Mouse (Mus musculus): Measurements from ENCODE around the gene Popdc2. TPM values are rescaled to one million over a fixed set of nuclear protein-coding genes. Genes with fewer than 3 reads are reported as not detected.
A peak's percentile ranks its signal among the peaks of the same experiment; 100 is the strongest.

Gene Popdc2
- polyA plus RNA-seq, 1 experiment from 2014 or later: 1.0 TPM

- DNase-seq (ENCODE audit: low spot score): no peak
- peak overlapping the region; percentile 44; the same call in 1 of the 2 replicates for H3K9ac ChIP-seq (ENCODE audit: low read depth, low read length)
Measured at GRCm38 (mm10) chr16:38376841-38377249, 14.8 kb downstream of the Popdc2 start.

GRCm38 (mm10) chr16:38377546-38377945, 15.5 kb downstream of the Popdc2 start:
- no peak overlapping the region for H3K4me3 ChIP-seq (ENCODE audit: low read depth, low read length)
- DNase-seq (ENCODE audit: low spot score): no peak
- no peaks in the 10 kb centered on the region for H3K36me3 ChIP-seq (ENCODE audit: control insufficient read depth, insufficient read depth, low read length)
- 89% methylated on average over 6 of the region's 6 CpGs for WGBS
- H3K4me2 ChIP-seq (replicated peaks; ENCODE audit: low read depth, low read length): no peak overlapping the region
- H3K27me3 ChIP-seq (ENCODE audit: control insufficient read depth, insufficient read depth, low read length): no peaks in the 10 kb centered on the region
- no peaks in the 10 kb centered on the region for H3K9me3 ChIP-seq (ENCODE audit: control insufficient read depth, low read length)
- ATAC-seq (ENCODE audit: low FRiP score): no peak
- no peaks in the 10 kb centered on the region for H3K4me1 ChIP-seq (replicated peaks; ENCODE audit: control insufficient read depth, insufficient read depth, low read length)
- no peak overlapping the region for H3K27ac ChIP-seq (ENCODE audit: low read depth, low read length)
- H3K9ac ChIP-seq (ENCODE audit: low read depth, low read length): no peak overlapping the region

More at GRCm38 (mm10) chr16:38376841-38377249, 14.8 kb downstream of the Popdc2 start:
- Histone ChIP-seq H3K27ac (ENCODE audit: low read depth, low read length) (peak overlapping the region; percentile 47), H3K4me2 (replicated peaks; ENCODE audit: low read depth, low read length) (no peak overlapping the region; the same call in 1 of the 2 replicates), H3K4me3 (ENCODE audit: low read depth, low read length) (no peak overlapping the region), H3K36me3 (ENCODE audit: control insufficient read depth, insufficient read depth, low read length) (no peaks in the 10 kb centered on the region), H3K27me3 (ENCODE audit: control insufficient read depth, insufficient read depth, low read length) (no peaks in the 10 kb centered on the region), H3K4me1 (replicated peaks; ENCODE audit: control insufficient read depth, insufficient read depth, low read length) (no peaks in the 10 kb centered on the region), H3K9me3 (ENCODE audit: control insufficient read depth, low read length) (no peaks in the 10 kb centered on the region)
- ATAC-seq (ENCODE audit: low FRiP score): no peak
- WGBS: 62% methylated on average over 8 of the region's 8 CpGs

GRCm38 (mm10) chr16:38378591-38378990, 16.6 kb downstream of the Popdc2 start:
- no peak for DNase-seq (ENCODE audit: low spot score)
- 84% methylated on average over 6 of the region's 6 CpGs for WGBS
- H3K9me3 ChIP-seq (ENCODE audit: control insufficient read depth, low read length): no peaks in the 10 kb centered on the region
- ATAC-seq (ENCODE audit: low FRiP score): no peak
- no peak overlapping the region for H3K9ac ChIP-seq (ENCODE audit: low read depth, low read length)
- no peak overlapping the region for H3K4me3 ChIP-seq (ENCODE audit: low read depth, low read length)
- H3K27ac ChIP-seq (ENCODE audit: low read depth, low read length): no peak overlapping the region
- H3K36me3 ChIP-seq (ENCODE audit: control insufficient read depth, insufficient read depth, low read length): no peaks in the 10 kb centered on the region
- H3K4me2 ChIP-seq (replicated peaks; ENCODE audit: low read depth, low read length): no peak overlapping the region
- no peaks in the 10 kb centered on the region for H3K4me1 ChIP-seq (replicated peaks; ENCODE audit: control insufficient read depth, insufficient read depth, low read length)
- no peaks in the 10 kb centered on the region for H3K27me3 ChIP-seq (ENCODE audit: control insufficient read depth, insufficient read depth, low read length)

- no peaks in the 10 kb centered on the region for H3K9me3 ChIP-seq (ENCODE audit: control insufficient read depth, low read length)
- H3K9ac ChIP-seq (ENCODE audit: low read depth, low read length): no peak overlapping the region
- no peak overlapping the region for H3K4me2 ChIP-seq (replicated peaks; ENCODE audit: low read depth, low read length)
- WGBS: 63% methylated on average over 6 of the region's 6 CpGs
- no peaks in the 10 kb centered on the region for H3K27me3 ChIP-seq (ENCODE audit: control insufficient read depth, insufficient read depth, low read length)
- no peaks in the 10 kb centered on the region for H3K4me1 ChIP-seq (replicated peaks; ENCODE audit: control insufficient read depth, insufficient read depth, low read length)
- no peaks in the 10 kb centered on the region for H3K36me3 ChIP-seq (ENCODE audit: control insufficient read depth, insufficient read depth, low read length)
- ATAC-seq (ENCODE audit: low FRiP score) (no peak), DNase-seq (ENCODE audit: low spot score) (no peak)
- H3K27ac ChIP-seq (ENCODE audit: low read depth, low read length): no peak overlapping the region
- H3K4me3 ChIP-seq (ENCODE audit: low read depth, low read length): no peak overlapping the region
Measured at GRCm38 (mm10) chr16:38379088-38379487, 17.1 kb downstream of the Popdc2 start.

- Histone ChIP-seq H3K9ac (ENCODE audit: low read depth, low read length) (no peak overlapping the region), H3K4me2 (replicated peaks; ENCODE audit: low read depth, low read length) (no peak overlapping the region), H3K4me1 (replicated peaks; ENCODE audit: control insufficient read depth, insufficient read depth, low read length) (no peaks in the 10 kb centered on the region), H3K36me3 (ENCODE audit: control insufficient read depth, insufficient read depth, low read length) (no peaks in the 10 kb centered on the region), H3K27me3 (ENCODE audit: control insufficient read depth, insufficient read depth, low read length) (no peaks in the 10 kb centered on the region), H3K9me3 (ENCODE audit: control insufficient read depth, low read length) (no peaks in the 10 kb centered on the region), H3K27ac (ENCODE audit: low read depth, low read length) (no peak overlapping the region), H3K4me3 (ENCODE audit: low read depth, low read length) (no peak overlapping the region)
- WGBS: 62% methylated on average over 3 of the region's 3 CpGs
- DNase-seq (ENCODE audit: low spot score) (no peak), ATAC-seq (ENCODE audit: low FRiP score) (no peak)
Measured at GRCm38 (mm10) chr16:38379493-38379892, 17.5 kb downstream of the Popdc2 start.

GRCm38 (mm10) chr16:38379926-38380325, 17.9 kb downstream of the Popdc2 start:
- no peak for ATAC-seq (ENCODE audit: low FRiP score)
- H3K27ac ChIP-seq (ENCODE audit: low read depth, low read length): no peak overlapping the region
- WGBS: 94% methylated on average over 3 of the region's 3 CpGs
- H3K9ac ChIP-seq (ENCODE audit: low read depth, low read length): no peak overlapping the region
- no peaks in the 10 kb centered on the region for H3K9me3 ChIP-seq (ENCODE audit: control insufficient read depth, low read length)
- no peak for DNase-seq (ENCODE audit: low spot score)
- no peak overlapping the region for H3K4me2 ChIP-seq (replicated peaks; ENCODE audit: low read depth, low read length)
- H3K27me3 ChIP-seq (ENCODE audit: control insufficient read depth, insufficient read depth, low read length): no peaks in the 10 kb centered on the region
- H3K4me3 ChIP-seq (ENCODE audit: low read depth, low read length): no peak overlapping the region
- no peaks in the 10 kb centered on the region for H3K36me3 ChIP-seq (ENCODE audit: control insufficient read depth, insufficient read depth, low read length)
- no peaks in the 10 kb centered on the region for H3K4me1 ChIP-seq (replicated peaks; ENCODE audit: control insufficient read depth, insufficient read depth, low read length)

GRCm38 (mm10) chr16:38383683-38384082, 21.7 kb downstream of the Popdc2 start:
- WGBS: 84% methylated on average over 2 of the region's 2 CpGs
- no peaks in the 10 kb centered on the region for H3K4me1 ChIP-seq (replicated peaks; ENCODE audit: control insufficient read depth, insufficient read depth, low read length)

GRCm38 (mm10) chr16:38385184-38385634, 23.2 kb downstream of the Popdc2 start:
- Histone ChIP-seq H3K27me3 (ENCODE audit: control insufficient read depth, insufficient read depth, low read length) (no peaks in the 10 kb centered on the region), H3K9ac (ENCODE audit: low read depth, low read length) (no peak overlapping the region), H3K27ac (ENCODE audit: low read depth, low read length) (no peak overlapping the region), H3K9me3 (ENCODE audit: control insufficient read depth, low read length) (no peaks in the 10 kb centered on the region), H3K4me3 (ENCODE audit: low read depth, low read length) (no peak overlapping the region), H3K4me1 (replicated peaks; ENCODE audit: control insufficient read depth, insufficient read depth, low read length) (no peaks in the 10 kb centered on the region), H3K36me3 (ENCODE audit: control insufficient read depth, insufficient read depth, low read length) (no peaks in the 10 kb centered on the region), H3K4me2 (replicated peaks; ENCODE audit: low read depth, low read length) (no peak overlapping the region)
- ATAC-seq (ENCODE audit: low FRiP score) (no peak), DNase-seq (ENCODE audit: low spot score) (no peak)
- WGBS: 89% methylated on average over 6 of the region's 6 CpGs

More at GRCm38 (mm10) chr16:38383683-38384082, 21.7 kb downstream of the Popdc2 start:
- Histone ChIP-seq H3K36me3 (ENCODE audit: control insufficient read depth, insufficient read depth, low read length) (no peaks in the 10 kb centered on the region), H3K9ac (ENCODE audit: low read depth, low read length) (no peak overlapping the region), H3K9me3 (ENCODE audit: control insufficient read depth, low read length) (no peaks in the 10 kb centered on the region), H3K27ac (ENCODE audit: low read depth, low read length) (no peak overlapping the region), H3K4me2 (replicated peaks; ENCODE audit: low read depth, low read length) (no peak overlapping the region), H3K27me3 (ENCODE audit: control insufficient read depth, insufficient read depth, low read length) (no peaks in the 10 kb centered on the region), H3K4me3 (ENCODE audit: low read depth, low read length) (no peak overlapping the region)
- ATAC-seq (ENCODE audit: low FRiP score): no peak
- no peak for DNase-seq (ENCODE audit: low spot score)

GRCm38 (mm10) chr16:38385700-38386099, 23.7 kb downstream of the Popdc2 start:
- H3K4me3 ChIP-seq (ENCODE audit: low read depth, low read length): no peak overlapping the region
- DNase-seq (ENCODE audit: low spot score) (no peak), ATAC-seq (ENCODE audit: low FRiP score) (no peak)
- H3K9me3 ChIP-seq (ENCODE audit: control insufficient read depth, low read length): no peaks in the 10 kb centered on the region
- no peaks in the 10 kb centered on the region for H3K27me3 ChIP-seq (ENCODE audit: control insufficient read depth, insufficient read depth, low read length)
- WGBS: 96% methylated on average over 4 of the region's 4 CpGs
- H3K4me2 ChIP-seq (replicated peaks; ENCODE audit: low read depth, low read length): no peak overlapping the region
- H3K27ac ChIP-seq (ENCODE audit: low read depth, low read length): no peak overlapping the region
- no peak overlapping the region for H3K9ac ChIP-seq (ENCODE audit: low read depth, low read length)
- H3K4me1 ChIP-seq (replicated peaks; ENCODE audit: control insufficient read depth, insufficient read depth, low read length): no peaks in the 10 kb centered on the region
- no peaks in the 10 kb centered on the region for H3K36me3 ChIP-seq (ENCODE audit: control insufficient read depth, insufficient read depth, low read length)

Measured in hindbrain, embryonic 11.5 days (tissue).